Mouse (Mus musculus) frontal cortex, adult 2 months (tissue): Measurements from ENCODE around the gene Sox8. TPM values are rescaled to one million over a fixed set of nuclear protein-coding genes. Genes with fewer than 3 reads are reported as not detected.

Experiments used
- DNase-seq, 2 experiments: peaks; one replicate each; pipeline ENCODE4 v3.0.0; 2022; ENCODE audit warnings: low spot score in 1 of 2; ENCODE audit errors: extremely low spot score in 1 of 2
- polyA plus RNA-seq: library from polyadenylated mRNA; depleted of rRNA; stranded (reverse); fragments of >200 nt; gene quantifications from 2 replicates; pipeline ENCODE4 v1.2.3, GENCODE M21; 2012; rRNA removed

Sox8 gene
- polyA plus RNA-seq, 1 experiment = 41.2 TPM

GRCm38 (mm10) chr17:25556630-25557354, 13.7 kb downstream of the Sox8 start:
- DNase-seq = no peak

DNA sequence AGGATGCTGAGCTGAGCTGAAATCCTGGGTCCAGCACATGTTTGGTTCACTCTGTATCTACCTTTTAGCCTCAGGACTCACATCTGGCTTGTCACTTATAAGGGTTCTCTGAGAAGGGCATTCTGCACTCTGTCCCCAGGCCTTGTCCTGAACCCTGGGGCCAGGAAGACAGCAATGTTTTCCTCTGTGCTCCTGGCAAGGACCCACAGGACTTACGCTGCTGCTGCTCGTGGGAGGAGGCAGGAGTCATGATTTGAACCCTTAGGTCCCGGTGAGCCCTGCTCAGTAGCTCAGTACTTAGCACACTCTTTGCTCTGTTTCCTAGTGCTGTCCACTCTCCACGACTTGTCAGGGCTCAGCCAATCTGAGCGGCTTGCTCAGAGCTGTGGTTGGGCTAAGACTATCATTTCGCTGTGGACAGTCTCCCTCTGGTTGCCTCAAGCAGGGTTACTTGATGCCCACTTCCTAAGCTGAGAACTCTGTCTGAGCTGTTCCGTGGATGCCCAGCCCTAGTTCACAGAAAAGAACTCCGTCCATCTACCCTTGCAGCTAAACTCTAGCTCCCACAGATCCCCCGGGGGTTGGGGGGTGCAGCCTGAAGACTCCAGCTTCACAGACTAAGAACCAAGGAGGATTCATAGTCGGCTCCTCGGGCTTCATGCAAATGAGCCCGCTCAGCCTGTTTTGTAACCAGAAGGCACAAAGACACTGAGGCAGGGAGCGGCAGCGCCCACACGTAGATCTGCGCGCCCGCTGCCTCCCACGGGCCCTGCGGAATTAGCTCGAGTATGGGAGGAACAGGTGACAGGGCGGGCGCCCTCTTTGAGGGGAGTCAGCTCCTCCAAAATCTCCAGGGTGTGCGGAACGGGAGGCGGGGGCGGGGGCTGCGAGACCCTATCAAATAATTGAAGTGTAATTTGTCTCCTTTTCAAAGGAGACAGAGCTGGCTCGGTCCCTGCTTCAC, 14.5 kb downstream of the Sox8 start:
- DNase-seq = peak; percentile 84 to 93

GRCm38 (mm10) chr17:25555159-25555558, 15.3 kb downstream of the Sox8 start:
- DNase-seq = no peak

GRCm38 (mm10) chr17:25551313-25551712, 19.2 kb downstream of the Sox8 start:
- no peak for DNase-seq

DNA sequence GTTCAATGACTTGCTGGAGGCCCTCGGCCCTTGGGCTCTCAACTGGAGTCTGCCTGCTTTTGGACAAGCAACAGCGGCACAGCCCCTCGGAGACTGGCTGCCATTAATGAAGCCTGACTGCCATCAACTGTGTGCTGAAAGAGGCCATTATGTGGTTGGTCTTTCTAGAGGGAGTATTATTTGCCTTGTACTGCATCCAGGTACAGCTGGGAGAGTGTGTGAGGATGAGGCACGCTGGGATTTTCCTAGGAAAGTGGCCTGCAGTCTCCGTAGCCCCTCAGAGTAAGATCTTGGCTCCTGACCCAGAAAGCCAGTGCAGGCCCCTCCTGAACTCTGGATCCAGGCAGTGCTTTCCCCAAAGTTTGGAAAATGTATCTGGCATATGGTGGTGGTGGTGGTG, 20.5 kb downstream of the Sox8 start:
- no peak for DNase-seq

DNA sequence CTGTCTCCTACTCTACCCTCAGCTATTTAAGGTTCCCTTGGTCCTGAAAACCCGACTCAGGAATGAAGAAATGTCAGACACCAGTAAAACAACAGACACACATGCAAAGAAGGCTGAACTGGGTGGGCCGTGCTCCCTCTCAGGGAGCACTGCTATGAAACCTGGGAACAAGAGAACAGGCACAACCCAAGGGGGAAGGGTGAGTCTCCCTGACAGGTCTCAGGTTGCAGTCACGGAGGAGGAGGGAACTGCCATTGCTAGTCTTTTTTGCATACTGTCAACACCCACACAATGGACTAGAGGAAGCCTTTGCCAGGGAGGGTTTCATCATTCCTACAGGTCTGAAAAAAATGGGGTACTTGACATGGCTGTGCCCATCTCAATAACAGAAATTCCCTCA, 23.5 kb downstream of the Sox8 start:
- DNase-seq = no peak

- DNase-seq = no peak
Measured at GRCm38 (mm10) chr17:25541768-25542167, 28.7 kb downstream of the Sox8 start.

GRCm38 (mm10) chr17:25540731-25541130, 29.8 kb downstream of the Sox8 start:
- DNase-seq = no peak

DNA sequence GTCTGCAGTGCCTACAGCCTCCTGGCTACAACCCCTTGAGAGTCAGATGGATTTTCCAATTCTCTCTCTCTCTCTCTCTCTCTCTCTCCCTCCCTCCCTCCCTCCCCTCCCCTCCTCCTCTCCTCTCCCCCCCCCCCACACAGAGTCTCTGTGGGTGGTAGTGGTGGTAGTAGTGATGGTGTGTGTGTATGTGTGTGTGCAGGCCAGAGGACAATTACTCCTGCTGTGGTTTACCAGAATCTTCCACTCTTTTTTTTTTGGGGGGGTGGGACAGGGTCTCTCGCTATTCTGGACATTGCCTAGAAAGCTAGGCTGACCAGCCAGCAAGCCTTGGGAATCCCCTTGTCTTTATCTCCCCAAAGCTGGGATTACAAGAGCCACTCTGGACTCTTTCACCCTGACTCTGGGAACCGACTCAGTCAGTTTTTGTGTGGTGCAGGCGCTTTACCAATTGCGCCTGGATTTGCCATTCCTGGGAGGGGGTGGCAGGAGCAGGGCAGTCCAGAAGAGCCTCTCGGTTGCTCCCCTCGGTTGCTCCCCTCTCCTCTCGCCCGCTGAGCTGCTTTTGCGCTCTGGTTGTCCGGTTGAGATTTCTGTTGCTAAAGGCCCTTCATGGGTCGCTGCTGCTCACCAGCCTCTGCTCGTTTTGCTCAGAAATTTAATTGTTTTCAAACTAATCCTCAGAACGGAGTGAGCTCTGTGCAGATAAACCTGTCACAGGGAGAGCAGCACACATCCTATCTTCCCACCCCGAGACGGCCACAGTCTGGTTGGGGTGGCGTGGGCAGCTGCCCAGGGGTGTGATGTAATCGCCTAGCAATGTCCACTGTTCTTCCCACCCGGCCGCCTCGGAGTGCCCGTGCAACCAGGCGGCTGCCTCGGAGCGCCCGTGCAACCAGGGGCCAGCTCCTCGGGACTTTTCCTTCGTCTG, 31.3 kb downstream of the Sox8 start:
- DNase-seq = peak in 1 of 2 experiments; percentile 41

DNA sequence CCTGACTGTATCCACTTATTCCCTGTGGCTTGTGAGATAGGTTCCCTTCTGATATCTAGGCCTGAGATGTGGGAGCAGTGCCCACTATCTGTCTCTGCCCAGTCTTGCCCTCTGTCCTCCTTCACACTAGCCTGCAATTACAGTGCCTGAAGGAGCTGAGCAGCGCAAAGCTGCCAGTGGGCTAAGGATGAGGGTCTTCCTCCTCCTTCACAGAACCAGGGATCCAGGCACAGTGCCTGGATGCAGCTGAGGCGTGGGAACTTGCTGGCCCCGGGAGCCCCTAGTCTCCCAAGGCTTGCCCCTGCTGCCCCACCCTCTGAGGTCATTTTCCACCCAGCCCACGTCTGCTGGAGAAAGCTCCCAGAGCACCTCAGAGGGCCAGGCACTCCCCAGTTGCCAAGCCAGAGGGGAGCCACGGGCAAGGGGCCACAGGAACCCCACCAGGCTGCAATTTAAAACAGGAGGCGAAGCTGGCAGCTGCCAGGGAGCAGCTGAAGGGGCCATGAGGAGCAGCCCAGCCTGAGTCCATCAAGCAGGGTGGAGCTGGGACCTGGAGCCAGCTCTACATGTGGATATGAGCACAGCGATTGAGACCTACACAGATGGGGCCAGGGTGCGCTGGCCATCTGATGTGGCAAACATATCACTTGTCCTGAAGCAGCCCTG, 40.0 kb downstream of the Sox8 start:
- no peak for DNase-seq

DNA sequence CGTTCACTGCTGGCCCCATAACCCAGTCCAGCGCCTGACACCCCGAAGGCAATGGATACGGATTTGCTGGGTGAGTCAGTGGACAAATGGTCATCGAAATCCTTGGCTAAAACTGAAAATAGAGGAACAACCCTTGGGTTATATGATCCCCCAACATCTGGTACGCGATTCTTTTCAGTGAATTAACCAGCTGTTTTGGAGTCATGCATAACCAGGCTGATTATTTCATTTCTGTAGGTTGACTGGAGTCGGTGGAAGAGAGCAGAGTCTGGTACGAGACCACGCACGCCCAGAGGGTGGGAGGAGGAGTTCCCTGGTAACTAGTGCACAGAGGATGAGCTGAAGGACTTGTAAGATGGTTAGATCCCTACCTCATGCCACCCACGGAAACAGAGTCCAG, 48.4 kb downstream of the Sox8 start:
- DNase-seq = no peak

DNA sequence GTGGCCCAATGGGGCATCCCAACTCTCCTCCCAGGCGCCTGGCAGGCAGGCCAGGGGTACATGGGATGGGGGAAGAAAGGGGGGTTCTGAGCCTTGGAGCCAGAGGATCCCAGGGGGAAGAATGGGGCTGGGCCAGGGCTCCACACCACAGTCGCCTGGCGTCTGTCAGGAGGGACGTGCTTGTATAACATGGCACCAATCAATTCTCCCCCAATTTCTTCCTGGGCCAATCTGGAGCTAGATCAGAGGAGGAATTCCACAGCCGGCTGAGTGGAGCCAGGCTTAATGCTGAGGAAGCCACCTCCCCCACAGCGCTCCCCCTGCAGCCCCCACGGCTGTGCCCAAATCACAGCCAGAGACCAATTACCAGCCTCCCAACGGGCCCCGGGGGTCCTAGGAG, 50.0 kb downstream of the Sox8 start:
- no peak for DNase-seq

- peak; percentile 14 to 17 for DNase-seq
Measured at GRCm38 (mm10) chr17:25519511-25519910, 51.0 kb downstream of the Sox8 start.

DNA sequence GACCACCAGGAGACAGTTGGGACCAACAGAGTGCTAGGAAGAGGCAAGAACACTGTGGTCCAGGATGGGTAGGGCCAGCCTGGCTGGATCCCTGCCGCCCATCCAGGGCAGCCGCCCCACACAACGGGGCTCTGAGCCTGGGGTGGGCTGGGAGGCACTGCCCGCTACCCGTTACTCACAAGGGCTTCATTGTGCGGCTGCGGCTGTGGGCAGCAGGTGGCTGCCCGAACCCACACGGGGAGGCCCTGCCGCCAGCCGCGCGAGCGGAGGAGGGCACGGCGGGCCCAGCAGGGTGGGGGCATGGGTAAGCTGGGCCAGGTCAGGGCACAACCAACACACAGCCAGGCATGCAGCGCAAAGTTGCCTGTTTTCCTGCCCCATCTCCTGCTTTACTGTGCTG, 52.3 kb downstream of the Sox8 start:
- peak; percentile 18 to 43 for DNase-seq

GRCm38 (mm10) chr17:25516315-25516714, 54.2 kb downstream of the Sox8 start:
- DNase-seq = no peak

Other genes with a start within 250 kb of the Sox8 start
- gene Tpsab1, start 225.1 kb downstream of the Sox8 start, polyA plus RNA-seq = not detected in 2 replicates
- not detected in 2 replicates for gene Tpsb2, start 204.4 kb downstream of the Sox8 start, polyA plus RNA-seq
- gene Tpsg1, start 201.4 kb downstream of the Sox8 start, polyA plus RNA-seq = not detected in 2 replicates
- gene Cacna1h, start 136.9 kb downstream of the Sox8 start, polyA plus RNA-seq = 72.9 and 77.0 TPM in 2 replicates
- gene Tekt4, start 116.1 kb downstream of the Sox8 start, polyA plus RNA-seq = 0.61 and 1.1 TPM in 2 replicates
- gene Sstr5, start 73.4 kb downstream of the Sox8 start, polyA plus RNA-seq = 0.08 and 0.11 TPM in 2 replicates
- 17.1 and 18.3 TPM in 2 replicates for gene Lmf1, start 8.4 kb upstream of the Sox8 start, polyA plus RNA-seq
- 330 and 335 TPM in 2 replicates for gene Gng13, start 146.5 kb upstream of the Sox8 start, polyA plus RNA-seq
- 2.5 and 2.9 TPM in 2 replicates for gene Chtf18, start 156.7 kb upstream of the Sox8 start, polyA plus RNA-seq
- gene Rpusd1, start 157.0 kb upstream of the Sox8 start, polyA plus RNA-seq = 98.8 and 117 TPM in 2 replicates
- gene Mslnl, start 165.4 kb upstream of the Sox8 start, polyA plus RNA-seq = 0.16 and 0.88 TPM in 2 replicates
- gene Msln, start 183.7 kb upstream of the Sox8 start, polyA plus RNA-seq = 2.9 and 3.0 TPM in 2 replicates
- 35.9 and 38.5 TPM in 2 replicates for gene Narfl, start 203.1 kb upstream of the Sox8 start, polyA plus RNA-seq
- 223 and 246 TPM in 2 replicates for gene Haghl, start 215.0 kb upstream of the Sox8 start, polyA plus RNA-seq
- 0.06 and 0.08 TPM in 2 replicates for gene Ccdc78, start 215.9 kb upstream of the Sox8 start, polyA plus RNA-seq
- gene Fam173a, start 222.2 kb upstream of the Sox8 start, polyA plus RNA-seq = 158 and 169 TPM in 2 replicates
- 1.4 and 2.0 TPM in 2 replicates for gene AC134908.4, start 225.0 kb upstream of the Sox8 start, polyA plus RNA-seq
- 159 and 186 TPM in 2 replicates for gene Metrn, start 226.4 kb upstream of the Sox8 start, polyA plus RNA-seq
- gene Fbxl16, start 238.4 kb upstream of the Sox8 start, polyA plus RNA-seq = 604 and 691 TPM in 2 replicates